Mouse (Mus musculus): ENCODE results near the gene Rufy2.

DNA sequence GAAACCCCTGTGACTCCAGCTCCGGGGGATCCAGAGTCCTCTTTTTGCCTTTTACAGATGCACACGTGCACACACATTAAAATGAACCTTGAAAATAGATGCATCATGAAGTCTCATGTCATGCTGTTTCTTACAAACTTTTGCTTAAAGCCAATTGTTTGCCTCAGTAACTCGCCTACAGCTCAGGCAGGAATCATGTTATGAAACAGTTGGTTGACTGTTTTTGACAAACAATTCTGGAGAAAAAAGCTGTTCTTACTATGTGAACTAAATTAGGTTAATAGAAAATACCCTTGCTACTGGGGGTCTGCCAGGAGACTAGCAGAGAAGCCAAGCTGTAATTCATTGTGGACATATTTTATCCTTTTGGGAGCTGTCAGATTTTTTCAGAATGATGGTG lies 52.9 kb downstream of the Rufy2 start:
- no peak for TF ChIP-seq CTCF (IDR thresholded peaks at IDR 0.05; ENCODE audit: control insufficient read depth, insufficient read depth, low read length)
- no peak for TF ChIP-seq POLR2A (IDR thresholded peaks at IDR 0.05; ENCODE audit: borderline replicate concordance, control insufficient read depth, low read depth, low read length)

Data from bone marrow, adult 2 months (tissue).